In the genomic region with DNA sequence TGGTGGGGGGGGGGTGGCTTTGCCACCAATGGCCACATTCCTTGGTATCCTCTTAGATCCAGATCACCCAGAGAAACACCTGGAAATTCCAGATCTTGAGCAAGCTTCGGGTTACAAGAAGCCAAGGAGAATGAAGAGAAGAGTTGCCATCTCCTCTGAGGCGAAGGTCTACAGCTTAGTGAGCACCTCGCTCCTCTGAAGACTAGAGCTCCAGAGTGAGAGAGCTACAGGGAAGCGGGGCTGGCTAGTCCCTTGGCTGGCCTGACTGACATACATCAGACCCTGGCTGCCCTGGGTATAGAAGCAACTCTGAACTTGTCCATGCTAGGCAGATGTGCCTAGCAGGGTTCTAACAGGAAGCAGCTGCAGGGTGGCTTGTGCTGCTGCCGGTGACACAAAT, we compare ENCODE assay signal across 26 mouse cellular contexts.
DNase-seq lines count a peak whose midpoint lies in the region; ATAC-seq and TF ChIP-seq lines count a peak whose summit lies in the region.
"Had no signal": no experiment of that assay in that cellular context is flagged by ENCODE, and none has a peak within 500 bp of the region (broad histone marks: within the 10 kb centered on the region; RNA-seq: fewer than 3 reads in every experiment).

No protein-coding gene starts in this region.

- H3K9ac ChIP-seq in ES-Bruce4 (ENCODE audit: low read depth, poor library complexity, severe bottlenecking), result peak overlapping the region; percentile 33; the same call in 1 of the 2 replicates
- H3K9ac ChIP-seq: embryonic facial prominence, embryonic 13.5 days; embryonic facial prominence, embryonic 15.5 days; forebrain, embryonic 12.5 days had no signal

- H3K27ac ChIP-seq in ES-Bruce4 (ENCODE audit: insufficient read depth, low read length), result peak overlapping the region; percentile 95
- H3K27ac ChIP-seq: embryonic facial prominence, embryonic 13.5 days; embryonic facial prominence, embryonic 15.5 days; forebrain, embryonic 10.5 days; forebrain, embryonic 12.5 days had no signal

- H3K36me3 ChIP-seq in ES-Bruce4 (ENCODE audit: control insufficient read depth, insufficient read depth, low read length, poor library complexity, severe bottlenecking), result peaks cover 14% of the 10 kb centered on the region

- no peak for TF ChIP-seq POLR2A in ES-Bruce4 (IDR thresholded peaks at IDR 0.05; ENCODE audit: insufficient read depth, low read length)

- peaks cover 6% of the 10 kb centered on the region for H3K4me1 ChIP-seq in ES-Bruce4 (ENCODE audit: control insufficient read depth, insufficient read depth, low read length)
- H3K4me1 ChIP-seq: embryonic facial prominence, embryonic 13.5 days; embryonic facial prominence, embryonic 15.5 days; forebrain, embryonic 10.5 days; forebrain, embryonic 12.5 days had no signal

- H3K27me3 ChIP-seq in ES-Bruce4 (ENCODE audit: control insufficient read depth, insufficient read depth, low read length, poor library complexity, severe bottlenecking), result no peaks in the 10 kb centered on the region
- H3K27me3 ChIP-seq: embryonic facial prominence, embryonic 13.5 days; embryonic facial prominence, embryonic 15.5 days; forebrain, embryonic 12.5 days; Patski had no signal

- peak overlapping the region; percentile 2; the same call in 1 of the 2 replicates for H3K4me3 ChIP-seq in ES-Bruce4 (ENCODE audit: low read depth, low read length)
- H3K4me3 ChIP-seq: embryonic facial prominence, embryonic 13.5 days; embryonic facial prominence, embryonic 15.5 days; erythroblast, embryonic 14.5 days; forebrain, embryonic 10.5 days; forebrain, embryonic 12.5 days had no signal

- ATAC-seq in megakaryocyte-erythroid progenitor cell, adult 5-6 weeks (replicated peaks; ENCODE audit: low FRiP score, low TSS enrichment, poor library complexity, severe bottlenecking), result 0 out of 2 replicates have a peak, but pooled peaks have one; percentile 15
- ATAC-seq: activated CD4-positive, CD25-positive, alpha-beta regulatory T cell, adult 4 months; forebrain, embryonic 14.5 days; forebrain, embryonic 16.5 days; Patski had no signal

- TF ChIP-seq CTCF in ES-Bruce4 (IDR thresholded peaks at IDR 0.05; ENCODE audit: low read depth, low read length), result no peak

- TF ChIP-seq EP300 in ES-Bruce4 (IDR thresholded peaks at IDR 0.05; ENCODE audit: insufficient read depth, low read depth, low read length), result no peak

- H3K9me3 ChIP-seq in ES-Bruce4 (replicated peaks; ENCODE audit: control insufficient read depth, insufficient read depth, low read length, poor library complexity, severe bottlenecking), result no peaks in the 10 kb centered on the region
- H3K9me3 ChIP-seq: embryonic facial prominence, embryonic 13.5 days; embryonic facial prominence, embryonic 15.5 days; forebrain, embryonic 10.5 days; forebrain, embryonic 12.5 days; G1E had no signal

- DNase-seq in R1 (ENCODE audit: low read depth, low spot score) (peak; percentile 66), liver (no peak)
- DNase-seq in spleen, postnatal 4 days (ENCODE audit: low spot score in 2 of 2), result no peak
- no peak for DNase-seq in c-Kit-positive CD71-positive TER-119-positive erythroid progenitor cells, embryonic 14.5 days (ENCODE audit: low spot score)
- DNase-seq: adrenal gland, adult 8-10 months; adrenal gland, postnatal 14 days; adrenal gland, postnatal 36 days; cerebellum, adult 11 months; cerebellum, adult 18-20 months; cerebellum, adult 8-10 months; cerebellum, adult 9-11 months; cerebellum, postnatal 14 days; cerebellum, postnatal 36 days; embryo, embryonic 11 days had no signal
